Mouse (Mus musculus) G1E (cell line): ENCODE results near the gene Kif1bp.
"Not testable (repeated sequence)": the region's sequence is repeated elsewhere in the genome, so short reads cannot be mapped to it uniquely, and the experiment has no call there.

Experiments used
- CTCF ChIP-seq: IDR thresholded peaks from 2 replicates; pipeline ENCODE4 v1.5.1; 2012; ENCODE audit warnings: low read depth, low read length, inconsistent platforms, mixed read lengths
- GATA1 ChIP-seq: IDR thresholded peaks from 2 replicates; pipeline ENCODE4 v1.6.1; 2012; ENCODE audit warnings: borderline replicate concordance, low read length, inconsistent platforms, mixed read lengths
- GATA2 ChIP-seq: IDR thresholded peaks from 2 replicates; pipeline ENCODE4 v1.6.1; 2012; ENCODE audit warnings: low read depth, low read length, inconsistent platforms, borderline replicate concordance
- POLR2AphosphoS5 ChIP-seq: IDR thresholded peaks from 2 replicates; pipeline ENCODE4 v1.6.1; 2012; ENCODE audit warnings: low read depth, low read length, inconsistent platforms; ENCODE audit not compliant: insufficient replicate concordance
- TAL1 ChIP-seq: conservative IDR thresholded peaks from 2 replicates; pipeline ENCODE4 v1.6.1; 2012; ENCODE audit warnings: low read depth, low read length, inconsistent platforms, mixed read lengths

DNA sequence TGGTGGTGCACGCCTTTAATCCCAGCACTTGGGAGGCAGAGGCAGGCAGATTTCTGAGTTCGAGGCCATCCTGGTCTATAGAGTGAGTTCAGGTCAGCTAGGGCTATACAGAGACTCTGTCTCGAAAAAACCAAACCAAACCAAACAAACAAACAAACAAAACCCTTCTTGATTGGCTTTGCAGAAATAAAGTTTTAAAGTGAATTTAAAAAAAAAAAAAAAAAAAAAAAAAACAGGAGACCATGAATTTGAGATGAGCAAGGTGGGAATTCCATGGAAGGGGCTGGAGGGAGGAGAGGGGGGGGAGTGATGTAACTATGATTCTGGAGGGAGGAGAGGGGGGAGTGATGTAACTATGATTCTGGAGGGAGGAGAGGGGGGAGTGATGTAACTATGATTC is 21.1 kb upstream of the Kif1bp start:
- not testable (repeated sequence) for TF ChIP-seq CTCF, GATA1, GATA2, POLR2AphosphoS5, TAL1
